Mouse (Mus musculus): ENCODE measurements around the gene Actl11.

Gene Actl11

DNA sequence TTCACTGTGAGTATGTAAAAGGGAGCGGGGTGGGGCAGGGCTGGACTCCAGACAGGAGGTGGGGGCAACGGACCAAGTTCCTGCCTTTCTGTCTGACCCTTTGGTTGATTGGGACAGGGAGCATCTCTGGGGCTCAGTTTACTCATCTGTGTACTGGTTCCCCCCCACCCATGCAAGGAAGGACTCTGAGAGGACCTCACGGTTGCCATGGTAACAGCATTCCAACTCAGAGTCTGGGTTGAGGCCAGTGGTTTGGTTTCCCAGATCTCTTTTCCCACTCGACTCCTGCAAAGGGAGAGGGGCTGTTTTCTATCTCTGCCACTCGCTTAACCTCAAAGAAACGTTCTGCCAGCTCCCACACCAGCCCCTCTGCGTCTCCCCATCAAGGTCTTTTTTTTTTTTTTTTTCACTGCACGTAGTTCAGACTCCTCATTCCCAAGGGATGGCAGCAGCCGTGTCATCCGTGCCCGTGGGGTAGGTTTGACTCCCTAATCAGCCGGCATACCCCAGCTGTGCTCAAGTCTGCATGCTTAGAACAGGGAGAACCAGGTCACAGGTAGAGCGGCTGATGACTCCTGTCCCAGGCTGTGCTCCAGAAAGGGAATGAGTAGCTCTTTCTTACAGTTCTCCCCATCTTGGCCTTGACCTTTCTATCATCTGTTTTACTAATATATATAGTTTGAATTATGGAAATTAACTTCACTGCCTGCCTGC, 10.2 kb upstream of the Actl11 start:
- in situ Hi-C loops (cut with MboI; ENCODE audit: unreplicated experiment in 2 of 2), result no loop called here

DNA sequence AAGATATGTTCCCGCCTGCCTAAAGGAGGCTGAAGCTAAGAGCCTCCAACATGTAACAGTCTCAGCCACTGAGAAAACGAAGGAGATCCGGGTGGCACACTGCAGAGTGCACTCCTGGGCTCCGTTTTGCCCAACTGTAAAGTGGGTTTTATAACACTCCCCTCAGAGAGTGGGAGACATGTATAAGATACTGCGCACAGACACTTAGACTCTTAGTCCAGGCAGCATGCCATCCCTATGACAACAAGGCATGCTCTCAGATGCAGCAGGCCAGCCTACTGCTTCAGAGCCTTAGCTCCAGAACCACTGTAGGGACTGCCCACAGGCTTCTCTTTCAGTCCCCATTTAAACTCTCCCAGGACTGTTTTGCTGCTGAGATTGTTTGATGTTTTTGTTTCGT, 9.4 kb upstream of the Actl11 start:
- in situ Hi-C loops (cut with MboI; ENCODE audit: unreplicated experiment in 2 of 2), result no loop called here

DNA sequence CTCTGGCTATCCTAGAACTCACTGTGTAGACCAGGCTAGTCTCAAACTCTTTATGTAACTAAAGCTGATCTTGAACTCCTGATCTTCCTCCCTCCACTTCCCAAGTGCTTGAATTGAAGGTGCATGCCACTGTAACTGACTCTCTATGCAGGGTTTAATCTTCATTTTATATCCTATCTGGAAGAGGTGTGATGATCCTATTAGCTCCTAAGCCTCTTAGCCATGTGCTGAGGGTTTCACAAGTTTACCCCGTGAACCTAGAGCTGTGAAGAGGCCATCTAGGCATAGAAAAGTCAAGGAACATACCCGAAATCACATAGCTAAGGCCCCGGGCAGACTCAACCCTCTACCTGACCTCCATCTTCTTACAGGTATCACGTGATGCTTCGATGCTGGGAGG, 8.8 kb upstream of the Actl11 start:
- in situ Hi-C loops (cut with MboI; ENCODE audit: unreplicated experiment in 2 of 2), result no loop called here

DNA sequence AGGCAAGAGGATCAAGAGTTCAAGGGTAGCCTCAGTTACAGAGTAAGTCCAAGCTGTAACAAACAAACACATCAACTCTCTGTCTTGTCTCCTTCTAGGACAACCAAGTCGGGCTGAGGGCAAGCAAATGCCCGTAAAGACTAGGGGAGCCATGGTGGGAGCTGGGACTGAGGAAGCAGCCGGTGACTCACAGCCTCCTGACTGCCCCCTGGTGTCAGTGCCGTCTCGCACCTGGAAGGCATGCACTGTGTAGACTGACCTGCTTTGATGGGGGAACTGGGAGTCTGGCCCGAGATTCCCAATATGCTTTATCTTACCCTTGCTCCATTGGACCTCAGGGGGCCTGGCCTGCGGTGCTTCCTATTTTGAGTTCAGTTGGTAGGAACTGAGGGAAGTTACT, 5.2 kb upstream of the Actl11 start:
- in situ Hi-C loops (cut with MboI; ENCODE audit: unreplicated experiment in 2 of 2), result no loop called here

DNA sequence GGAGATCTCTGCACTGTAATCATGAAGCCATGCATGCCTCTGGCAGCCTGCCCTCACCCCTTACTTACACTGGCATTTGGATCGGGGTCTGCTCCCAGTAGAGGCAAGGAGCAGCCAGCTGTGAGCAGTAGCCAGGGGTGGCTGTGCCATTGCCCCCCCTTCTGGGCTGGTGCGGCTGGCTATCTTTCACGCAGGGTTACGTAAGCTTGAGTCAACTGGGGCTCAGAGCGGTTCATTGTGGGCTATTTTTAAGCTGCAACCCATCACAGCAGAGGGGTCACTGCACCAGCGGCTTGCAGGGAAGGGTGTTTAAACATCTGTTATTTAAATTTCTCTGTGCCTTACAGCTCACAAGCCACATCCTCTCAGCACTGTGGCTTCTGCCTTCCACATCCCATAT, 4.3 kb upstream of the Actl11 start:
- in situ Hi-C loops (cut with MboI; ENCODE audit: unreplicated experiment in 2 of 2), result no loop called here

DNA sequence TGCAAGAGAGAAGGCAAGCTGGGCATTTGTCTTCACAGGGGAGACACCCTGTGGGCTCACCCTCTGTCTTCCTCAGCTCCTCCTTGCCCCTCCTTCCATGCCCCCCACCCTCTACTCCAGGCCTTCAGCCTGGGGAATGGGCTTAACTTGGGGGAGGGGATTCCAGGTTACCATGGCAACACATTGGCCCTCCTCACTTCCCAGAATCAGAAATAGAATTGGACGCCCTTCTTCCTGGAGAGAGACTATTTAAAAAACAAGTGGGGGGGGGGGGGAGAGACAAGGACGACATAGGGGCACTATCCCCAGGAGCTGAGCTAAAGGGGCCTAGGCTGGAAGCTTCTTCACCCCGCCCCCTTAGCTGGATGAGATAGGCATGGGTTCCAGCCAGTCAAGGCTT, 3.0 kb upstream of the Actl11 start:
- in situ Hi-C loops (cut with MboI; ENCODE audit: unreplicated experiment in 2 of 2), result no loop called here

DNA sequence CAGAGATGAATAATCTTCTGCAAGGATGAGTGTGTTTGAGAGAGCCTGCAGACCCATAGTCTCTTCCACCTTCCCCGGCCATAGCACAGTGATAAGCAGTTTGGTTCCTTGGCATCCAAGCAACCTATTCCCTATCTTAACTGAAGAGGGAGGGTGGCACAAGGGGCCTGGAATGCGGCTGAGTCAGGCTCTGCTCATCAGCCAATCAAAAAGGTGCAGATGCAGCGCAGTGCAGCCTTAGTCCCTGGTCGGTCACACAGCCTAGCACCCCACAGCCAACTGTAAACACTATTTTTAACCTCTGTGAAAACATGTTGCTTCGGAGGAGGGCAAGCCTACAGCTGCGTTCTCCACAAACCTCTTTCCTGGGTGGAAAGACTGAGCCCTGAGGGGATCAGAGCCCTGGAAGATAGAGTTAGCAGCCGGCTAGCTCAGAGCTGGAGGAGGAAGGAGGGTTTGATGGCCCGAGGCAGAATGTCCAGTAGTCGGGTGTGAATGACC, 1.3 kb upstream of the Actl11 start:
- in situ Hi-C loops (cut with MboI; ENCODE audit: unreplicated experiment in 2 of 2), result no loop called here

DNA sequence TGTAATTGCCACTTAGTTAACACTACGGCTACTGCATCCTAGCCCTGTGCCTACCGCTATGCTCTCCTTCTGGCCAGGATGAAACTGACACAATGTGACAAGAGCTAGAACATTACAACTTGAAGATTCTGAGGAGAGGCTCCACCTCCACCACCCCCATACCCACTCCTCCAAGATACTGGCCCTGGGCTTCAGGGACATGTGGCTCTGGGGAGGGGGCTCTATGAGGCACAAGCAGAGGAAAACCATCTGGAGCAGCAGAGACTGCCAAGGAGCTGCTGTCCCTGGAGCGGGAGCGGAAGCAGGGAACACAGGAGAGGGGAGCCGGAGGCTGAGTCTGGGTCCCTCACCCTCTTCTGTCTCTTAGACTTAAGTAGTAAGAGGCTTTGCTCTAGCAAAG, 520 bp upstream of the Actl11 start:
- in situ Hi-C loops (cut with MboI; ENCODE audit: unreplicated experiment in 2 of 2), result no loop called here

DNA sequence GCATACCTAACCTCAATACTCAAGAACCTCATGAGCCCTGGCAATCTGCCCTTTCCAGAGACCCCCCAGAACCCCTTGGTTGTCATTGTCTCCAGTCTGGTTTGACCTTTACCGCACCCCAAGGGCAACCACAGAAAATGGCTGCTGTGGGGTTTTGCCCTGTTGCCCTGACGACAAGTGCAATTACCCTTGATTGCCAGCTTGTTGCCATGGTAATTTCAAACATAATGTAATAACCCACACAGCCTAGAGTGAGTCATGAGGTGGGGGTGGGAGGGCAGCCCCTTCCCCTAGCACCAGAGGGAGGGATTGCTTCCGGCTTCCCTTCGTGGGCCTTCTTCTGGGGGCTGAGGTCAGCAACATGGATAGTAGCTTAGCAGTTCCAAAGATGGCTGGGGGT, 4.0 kb downstream of the Actl11 start:
- in situ Hi-C loops (cut with MboI; ENCODE audit: unreplicated experiment in 2 of 2), result no loop called here

DNA sequence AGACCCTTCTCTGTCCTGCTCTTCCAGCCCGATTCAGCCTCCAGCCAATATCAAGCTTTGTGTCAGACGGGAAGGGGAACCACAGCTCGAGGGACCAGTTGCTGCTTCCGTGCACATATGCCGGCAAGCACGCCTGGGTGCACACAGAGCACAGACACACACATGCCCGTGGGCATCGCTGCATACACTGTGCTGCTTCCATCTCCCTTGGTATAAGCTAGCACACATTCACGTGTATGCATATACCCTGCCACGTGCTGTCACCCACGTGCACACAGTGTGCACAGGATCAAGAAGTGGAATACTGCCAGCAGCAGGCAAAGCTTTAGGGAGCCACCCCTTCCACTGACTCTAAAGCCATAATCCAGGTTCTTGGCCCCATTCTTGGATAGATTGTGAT, 5.9 kb downstream of the Actl11 start:
- in situ Hi-C loops (cut with MboI; ENCODE audit: unreplicated experiment in 2 of 2), result no loop called here

DNA sequence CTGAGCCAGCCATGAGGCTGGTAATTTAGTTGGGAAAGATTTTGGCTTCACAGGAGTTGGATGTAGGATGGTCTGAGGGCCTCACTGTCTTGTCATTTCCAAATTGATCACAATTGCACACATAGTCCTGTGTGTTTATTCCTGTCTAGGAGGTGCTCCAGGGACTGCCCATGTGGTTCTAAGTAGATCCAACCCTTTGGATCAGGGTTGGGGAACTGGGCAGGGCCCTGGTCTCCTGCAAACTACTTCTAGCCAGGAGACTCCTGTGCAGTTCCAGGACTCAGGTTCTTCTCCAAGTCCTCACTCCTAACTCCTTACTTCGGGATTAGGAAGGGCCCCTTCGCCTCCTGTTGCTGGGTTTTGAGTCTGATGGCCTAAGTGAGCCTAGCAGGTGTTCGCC, 7.1 kb downstream of the Actl11 start, which contains the start of gene Camkv:
Gene Camkv (plus strand): TSS at position 301 of the 400 bp plus-strand sequence.
- in situ Hi-C loops (cut with MboI; ENCODE audit: unreplicated experiment in 2 of 2), result no loop called here

DNA sequence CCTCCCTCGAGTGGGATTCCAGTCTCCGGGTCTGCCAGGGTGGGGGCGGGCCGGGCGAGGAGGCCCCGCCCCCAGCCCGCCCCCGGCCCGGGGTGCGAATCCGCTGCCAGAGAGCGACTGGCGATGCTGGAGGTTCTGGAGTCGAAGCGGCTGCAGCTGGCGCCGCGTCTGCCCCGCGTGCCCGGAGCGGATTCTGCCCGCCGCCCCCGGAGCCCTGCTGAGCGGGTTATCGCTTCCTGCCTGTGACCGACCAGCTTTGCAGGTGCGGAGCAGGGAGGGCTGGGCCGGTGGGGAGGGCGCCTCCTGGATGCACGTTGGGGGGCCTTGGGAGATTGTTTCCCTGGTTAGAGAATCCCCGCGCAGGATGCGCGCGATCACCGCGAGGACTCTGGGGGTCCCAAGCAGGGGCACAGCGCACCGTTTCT, 7.5 kb downstream of the Actl11 start:
- in situ Hi-C loops (cut with MboI; ENCODE audit: unreplicated experiment in 2 of 2), result no loop called here

DNA sequence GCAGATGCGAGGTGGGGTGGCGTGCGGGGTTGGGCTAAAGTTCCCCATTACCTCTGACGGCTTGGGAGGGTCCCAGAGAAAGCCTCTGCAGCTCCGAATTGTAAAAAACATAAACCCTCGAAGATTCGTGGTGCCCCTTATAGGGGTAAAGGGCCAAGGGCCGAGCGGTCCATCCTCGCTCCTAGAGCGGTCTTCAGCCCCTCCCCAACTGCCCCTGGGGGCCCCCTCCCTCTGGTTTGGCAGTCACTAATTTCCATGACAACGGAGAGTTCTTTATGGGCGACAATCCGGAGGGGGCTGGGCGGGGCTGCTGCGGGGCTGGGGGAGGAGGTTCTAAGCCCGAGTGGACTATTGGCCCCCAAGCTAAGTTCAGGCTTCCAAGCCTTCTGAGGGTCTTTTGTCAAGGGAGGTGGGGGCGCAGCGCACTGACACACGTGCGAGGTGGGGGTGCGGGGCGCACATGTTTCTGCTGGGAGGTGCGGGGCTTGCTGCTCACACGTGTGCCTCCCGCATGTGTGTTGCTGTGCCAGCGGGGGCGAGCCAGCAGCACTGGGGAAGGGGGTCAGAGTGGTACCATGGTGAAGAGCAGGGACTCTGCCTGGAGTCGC, 8.1 kb downstream of the Actl11 start:
- in situ Hi-C loops (cut with MboI; ENCODE audit: unreplicated experiment in 2 of 2), result no loop called here

DNA sequence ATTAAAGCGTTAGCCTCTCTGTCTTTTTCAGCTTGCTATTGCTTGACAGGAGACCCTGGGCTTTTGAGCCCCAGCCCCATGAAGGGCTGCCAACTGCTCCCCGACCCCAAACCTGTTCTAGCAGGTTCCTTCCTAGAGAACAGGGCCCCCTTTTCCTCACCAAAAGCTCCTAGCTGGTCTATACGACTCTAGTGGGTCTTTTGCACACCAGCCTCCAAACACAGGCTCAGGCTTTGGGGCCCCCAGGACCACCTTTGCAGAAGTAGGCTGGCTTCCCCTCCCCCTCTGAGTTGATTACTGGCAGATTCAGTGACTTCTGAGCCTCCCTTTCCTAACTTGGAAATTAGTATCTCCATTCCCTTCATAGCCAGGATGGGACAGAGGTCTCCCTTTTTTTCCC, 8.6 kb downstream of the Actl11 start:
- in situ Hi-C loops (cut with MboI; ENCODE audit: unreplicated experiment in 2 of 2), result no loop called here

DNA sequence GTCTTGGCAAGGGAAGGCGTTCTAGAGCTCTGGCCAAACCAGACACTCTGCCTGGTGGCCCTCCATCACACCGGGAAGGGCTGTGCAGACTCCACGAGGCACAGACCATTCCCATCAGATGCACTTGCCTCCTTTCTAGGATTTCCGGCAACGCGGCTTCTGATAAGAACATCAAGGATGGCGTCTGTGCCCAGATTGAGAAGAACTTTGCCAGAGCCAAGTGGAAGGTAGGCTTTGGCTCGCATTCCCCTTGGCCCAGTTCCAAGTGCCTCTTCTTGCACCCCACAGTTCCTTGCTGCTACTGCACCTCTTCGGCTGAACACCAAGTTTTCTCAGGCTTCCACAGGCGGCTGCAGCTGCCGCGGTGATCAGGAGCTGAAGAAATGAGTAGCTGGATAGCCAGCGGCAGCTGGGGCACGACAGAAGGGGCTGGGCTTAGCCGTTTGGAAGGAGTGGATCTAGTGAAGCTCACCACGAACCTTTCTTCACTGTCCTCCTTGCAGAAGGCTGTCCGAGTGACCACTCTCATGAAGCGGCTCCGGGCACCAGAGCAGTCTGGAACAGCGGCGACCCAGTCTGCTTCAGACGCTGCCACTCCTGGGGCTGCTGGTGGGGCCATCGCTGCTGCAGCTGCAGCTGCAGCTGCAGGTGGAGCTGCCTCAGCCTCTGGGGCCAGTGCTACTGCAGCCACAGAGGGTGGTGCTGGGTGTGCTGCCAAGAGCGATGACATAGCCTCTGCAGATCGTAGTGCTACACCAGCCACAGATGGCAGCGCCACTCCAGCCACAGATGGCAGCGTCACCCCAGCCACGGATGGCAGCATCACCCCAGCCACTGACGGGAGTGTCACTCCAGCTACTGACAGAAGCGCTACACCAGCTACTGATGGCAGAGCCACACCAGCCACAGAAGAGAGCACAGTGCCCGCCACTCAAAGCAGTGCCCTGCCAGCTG, 19.2 kb downstream of the Actl11 start:
- in situ Hi-C loops (cut with MboI; ENCODE audit: unreplicated experiment in 2 of 2), result loop anchor here in 1 of 2 experiments (5.0 kb wide), 1 partner anchor 35 kb away; no protein-coding TSS in a partner anchor

DNA sequence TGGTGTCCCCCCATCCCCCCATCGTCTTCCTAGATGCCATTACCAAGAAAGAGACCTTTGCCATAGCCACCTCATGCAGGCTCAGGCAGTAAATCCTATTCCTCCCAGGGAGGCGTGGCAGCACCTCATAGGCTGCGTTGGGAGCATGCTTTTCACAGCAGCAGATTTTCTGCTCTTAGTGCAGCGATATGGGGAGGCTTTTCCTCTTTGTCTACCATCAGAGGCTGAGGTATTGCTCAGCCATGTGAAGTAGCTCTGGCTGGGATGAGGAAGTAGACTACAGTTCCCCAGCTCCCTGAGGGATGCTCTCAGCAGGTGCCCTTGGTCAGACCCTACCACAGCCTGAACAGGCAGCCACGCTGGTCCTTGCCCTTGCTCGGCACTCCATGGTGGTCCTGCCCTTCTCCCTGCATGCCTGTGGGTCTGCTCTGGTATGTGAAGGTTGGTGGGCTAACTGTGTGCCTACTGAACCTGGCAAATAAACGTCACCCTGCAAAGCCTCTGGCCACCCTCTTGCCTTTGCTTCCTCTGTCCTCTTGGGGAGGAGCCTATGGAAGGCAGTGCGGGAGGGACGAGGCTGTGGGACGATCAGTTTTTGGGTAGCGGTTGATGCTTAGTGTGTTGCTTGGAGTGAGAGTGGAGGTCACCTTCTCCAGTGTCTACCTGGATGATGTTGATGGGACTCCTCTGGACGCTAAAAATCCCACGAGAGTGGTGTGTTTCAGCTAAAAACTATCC, 21.1 kb downstream of the Actl11 start:
- in situ Hi-C loops (cut with MboI; ENCODE audit: unreplicated experiment in 2 of 2), result loop anchor here in 1 of 2 experiments (5.0 kb wide), 1 partner anchor 37 kb away; no protein-coding TSS in a partner anchor

DNA sequence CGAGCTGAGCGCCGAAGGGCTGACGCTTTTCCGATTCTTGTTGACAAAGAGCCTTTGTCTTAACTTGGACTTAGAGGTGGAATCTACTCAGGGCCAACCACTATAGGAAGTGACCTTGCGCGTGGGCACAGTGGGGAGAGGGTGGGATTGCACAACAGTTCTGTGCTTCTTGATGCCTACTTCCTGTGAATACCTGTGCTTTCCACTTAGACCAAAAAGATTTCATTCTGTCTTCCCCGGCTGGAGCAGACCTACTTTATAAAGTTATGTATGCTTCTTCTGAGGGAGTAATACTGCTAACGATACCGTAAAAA, 21.6 kb downstream of the Actl11 start, which contains the start of gene Traip:
Gene Traip (plus strand): TSS at position 215 of the 314 bp plus-strand sequence.
- in situ Hi-C loops (cut with MboI; ENCODE audit: unreplicated experiment in 2 of 2), result loop anchor here in 1 of 2 experiments (5.0 kb wide), 1 partner anchor 38 kb away; no protein-coding TSS in a partner anchor

DNA sequence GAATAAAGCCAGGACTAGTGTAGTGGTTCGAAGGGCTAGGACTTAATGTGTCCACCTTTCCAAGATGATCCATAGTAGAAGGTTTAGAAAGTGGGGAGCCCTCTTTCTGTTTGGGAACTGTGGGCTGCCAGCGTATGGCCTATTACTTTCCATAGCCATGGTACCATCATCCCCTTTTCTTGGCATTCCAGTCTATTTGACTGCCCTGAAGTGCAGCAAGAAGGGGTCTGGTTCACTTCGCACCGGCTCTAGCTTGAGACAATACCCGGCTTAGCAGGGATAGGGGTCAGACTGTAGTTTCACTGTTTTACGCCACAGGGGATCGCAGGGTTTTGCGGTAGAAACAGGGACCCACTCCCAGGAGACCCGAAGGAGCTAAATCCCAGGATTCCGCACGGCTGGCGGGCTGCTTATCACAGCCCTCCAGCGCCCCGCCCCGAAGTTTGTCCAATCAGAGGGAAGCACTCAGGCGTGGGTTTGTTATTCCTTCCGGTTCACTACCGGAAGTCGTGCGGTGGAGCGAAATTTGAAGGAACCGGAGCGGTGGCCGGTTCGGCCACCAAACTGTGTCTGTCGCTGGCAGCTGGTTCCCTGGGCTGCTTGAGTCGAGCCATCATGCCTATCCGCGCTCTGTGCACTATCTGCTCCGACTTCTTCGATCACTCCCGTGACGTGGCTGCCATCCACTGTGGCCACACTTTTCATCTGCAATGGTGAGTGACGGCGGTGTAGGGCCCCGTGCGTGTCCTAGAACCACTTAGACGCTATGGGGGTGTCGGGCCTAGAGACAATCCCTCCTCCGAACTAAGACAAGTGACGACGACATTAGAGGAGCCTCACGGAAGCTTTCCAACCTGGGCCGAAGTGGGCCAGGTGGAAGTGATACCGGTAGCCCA, 22.4 kb downstream of the Actl11 start:
- in situ Hi-C loops (cut with MboI; ENCODE audit: unreplicated experiment in 2 of 2), result no loop called here

DNA sequence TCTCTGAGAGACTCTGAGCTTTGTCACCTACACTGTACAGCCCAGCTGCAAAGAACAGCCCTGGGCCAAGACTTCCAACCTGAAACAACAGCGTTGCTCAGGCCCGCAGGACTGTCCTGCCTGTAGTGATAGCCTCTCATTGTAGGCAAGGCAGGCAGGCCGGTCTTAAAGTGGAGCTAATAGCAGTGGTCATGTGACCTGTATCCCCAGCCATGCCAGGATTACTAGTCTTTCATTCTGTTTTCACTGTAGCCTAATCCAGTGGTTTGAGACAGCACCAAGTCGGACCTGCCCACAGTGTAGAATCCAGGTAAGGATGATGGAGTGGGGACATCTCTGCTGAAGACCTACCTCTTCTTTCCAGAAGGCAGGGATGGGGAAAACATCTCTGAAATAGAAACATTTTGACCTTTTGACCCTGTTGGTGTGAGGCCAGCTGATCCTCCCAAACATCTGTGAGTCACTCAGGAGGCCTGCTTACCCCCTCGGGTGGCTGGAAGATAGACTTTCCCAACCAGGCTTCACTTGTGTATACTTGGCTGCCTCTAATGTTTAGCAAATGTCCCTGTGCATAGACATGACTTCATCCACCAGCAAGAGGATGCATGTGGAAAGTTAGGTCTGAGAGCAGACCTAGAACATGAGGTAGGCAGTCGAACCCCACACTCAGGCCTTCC, 27.5 kb downstream of the Actl11 start:
- in situ Hi-C loops (cut with MboI; ENCODE audit: unreplicated experiment in 2 of 2), result no loop called here
